Comparison of ENCODE assay signal across 21 mouse cellular contexts in the genomic region with DNA sequence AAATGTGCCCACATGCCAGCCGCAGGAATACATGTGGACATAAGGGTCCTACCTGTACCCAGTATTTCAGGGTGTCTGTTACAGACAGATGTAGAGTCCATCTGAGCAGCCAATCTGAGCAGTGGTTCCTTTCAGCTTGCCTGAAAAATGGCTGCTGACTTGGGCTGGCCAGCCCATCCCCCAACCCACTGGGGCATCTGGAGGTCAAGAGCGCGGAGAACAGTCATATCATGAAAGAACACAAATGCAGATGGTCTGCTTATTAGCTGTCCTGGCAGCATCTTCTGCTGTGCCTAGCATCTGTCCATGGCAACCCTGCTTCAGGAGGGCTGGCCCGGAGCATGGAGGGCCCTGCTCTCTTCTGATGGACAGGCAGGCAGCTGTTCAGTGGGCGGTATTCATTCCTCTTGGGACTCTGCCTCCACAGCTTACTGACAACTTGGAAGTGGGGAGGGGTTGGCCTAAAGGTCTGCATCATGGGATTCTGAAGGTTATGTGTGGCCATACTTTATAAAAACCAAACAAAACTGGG.
DNase-seq lines count a peak whose midpoint lies in the region; ATAC-seq and TF ChIP-seq lines count a peak whose summit lies in the region.
"Had no signal": no experiment of that assay in that cellular context is flagged by ENCODE, and none has a peak within 500 bp of the region (broad histone marks: within the 10 kb centered on the region; RNA-seq: fewer than 3 reads in every experiment).

No protein-coding gene starts in this region.

- H3K36me3 ChIP-seq in hindbrain, embryonic 12.5 days, result peaks cover 16% of the 10 kb centered on the region; the same call in 1 of the 2 replicates
- 0 out of 2 replicates have a peak, but pooled peaks cover 5% of the 10 kb centered on the region for H3K36me3 ChIP-seq in hindbrain, embryonic 16.5 days (ENCODE audit: control insufficient read depth, insufficient read depth, low read length)
- peaks cover 7% of the 10 kb centered on the region for H3K36me3 ChIP-seq in midbrain, postnatal 0 days (ENCODE audit: insufficient read depth, low read length)
- H3K36me3 ChIP-seq in midbrain, embryonic 14.5 days (ENCODE audit: control insufficient read depth, insufficient read depth, low read length), result peaks cover 4% of the 10 kb centered on the region; the same call in 1 of the 2 replicates
- H3K36me3 ChIP-seq in hindbrain, embryonic 13.5 days, result peaks cover 15% of the 10 kb centered on the region
- H3K36me3 ChIP-seq: limb, embryonic 13.5 days; liver, embryonic 15.5 days; midbrain, embryonic 12.5 days had no signal

- no peak for TF ChIP-seq CTCF in midbrain, postnatal 0 days (IDR thresholded peaks at IDR 0.05)

- peaks cover 22% of the 10 kb centered on the region for H3K4me1 ChIP-seq in hindbrain, embryonic 12.5 days
- peaks cover 5% of the 10 kb centered on the region for H3K4me1 ChIP-seq in hindbrain, embryonic 16.5 days (ENCODE audit: control insufficient read depth, insufficient read depth, low read depth, low read length)
- no peaks in the 10 kb centered on the region for H3K4me1 ChIP-seq in midbrain, postnatal 0 days (ENCODE audit: insufficient read depth, low read length)
- H3K4me1 ChIP-seq in midbrain, embryonic 14.5 days (ENCODE audit: control insufficient read depth, insufficient read depth, low read length), result no peaks in the 10 kb centered on the region
- peaks cover 36% of the 10 kb centered on the region for H3K4me1 ChIP-seq in hindbrain, embryonic 13.5 days (replicated peaks)
- H3K4me1 ChIP-seq: limb, embryonic 13.5 days; liver, embryonic 15.5 days had no signal

- 61% methylated on average over 5 of the region's 5 CpGs for WGBS in hindbrain, embryonic 12.5 days
- WGBS in hindbrain, embryonic 16.5 days, result 66% methylated on average over 5 of the region's 5 CpGs
- WGBS in midbrain, postnatal 0 days, result 77% methylated on average over 5 of the region's 5 CpGs
- 75% methylated on average over 5 of the region's 5 CpGs for WGBS in midbrain, embryonic 14.5 days
- WGBS in hindbrain, embryonic 13.5 days, result 48% methylated on average over 5 of the region's 5 CpGs

- 0 out of 2 replicates have a peak, but pooled peaks have one; percentile 27 for ATAC-seq in hindbrain, embryonic 12.5 days (ENCODE audit: low FRiP score)
- ATAC-seq in hindbrain, embryonic 16.5 days, result no peak
- no peak for ATAC-seq in midbrain, postnatal 0 days (ENCODE audit: low FRiP score)
- no peak for ATAC-seq in midbrain, embryonic 14.5 days (ENCODE audit: low FRiP score, low TSS enrichment)
- no peak for ATAC-seq in hindbrain, embryonic 13.5 days (ENCODE audit: low FRiP score)

- H3K27ac ChIP-seq in hindbrain, embryonic 12.5 days, result no peak overlapping the region
- H3K27ac ChIP-seq in hindbrain, embryonic 16.5 days (ENCODE audit: low read depth, low read length), result no peak overlapping the region
- no peak overlapping the region for H3K27ac ChIP-seq in midbrain, postnatal 0 days (ENCODE audit: low read depth, low read length)
- no peak overlapping the region for H3K27ac ChIP-seq in midbrain, embryonic 14.5 days (replicated peaks; ENCODE audit: low read depth, low read length)
- H3K27ac ChIP-seq in hindbrain, embryonic 13.5 days, result 0 out of 2 replicates have a peak overlapping the region, but pooled peaks have one; percentile 35
- H3K27ac ChIP-seq: forebrain, embryonic 10.5 days; gastrocnemius, adult 2 months; limb, embryonic 13.5 days; liver, embryonic 15.5 days; macrophage; midbrain, embryonic 12.5 days; neural tube, embryonic 12.5 days had no signal

- H3K9ac ChIP-seq in hindbrain, embryonic 12.5 days, result no peak overlapping the region
- H3K9ac ChIP-seq in hindbrain, embryonic 16.5 days (ENCODE audit: low read depth, low read length), result no peak overlapping the region
- H3K9ac ChIP-seq in midbrain, postnatal 0 days (replicated peaks; ENCODE audit: low read length, poor library complexity, severe bottlenecking), result no peak overlapping the region
- H3K9ac ChIP-seq in midbrain, embryonic 14.5 days (replicated peaks; ENCODE audit: low read length), result no peak overlapping the region
- no peak overlapping the region for H3K9ac ChIP-seq in hindbrain, embryonic 13.5 days
- H3K9ac ChIP-seq: limb, embryonic 13.5 days; liver, embryonic 15.5 days; midbrain, embryonic 12.5 days; neural tube, embryonic 12.5 days had no signal

- no peak overlapping the region for H3K4me3 ChIP-seq in hindbrain, embryonic 12.5 days
- H3K4me3 ChIP-seq in hindbrain, embryonic 16.5 days (ENCODE audit: low read length), result no peak overlapping the region
- H3K4me3 ChIP-seq in midbrain, postnatal 0 days (ENCODE audit: low read depth, low read length), result no peak overlapping the region
- H3K4me3 ChIP-seq in midbrain, embryonic 14.5 days (replicated peaks; ENCODE audit: low read depth, low read length), result no peak overlapping the region
- H3K4me3 ChIP-seq in hindbrain, embryonic 13.5 days, result no peak overlapping the region
- H3K4me3 ChIP-seq: forebrain, embryonic 10.5 days; gastrocnemius, adult 2 months; limb, embryonic 13.5 days; liver, embryonic 15.5 days; midbrain, embryonic 12.5 days; neural tube, embryonic 12.5 days had no signal

- H3K9me3 ChIP-seq in hindbrain, embryonic 12.5 days (replicated peaks), result no peaks in the 10 kb centered on the region
- no peaks in the 10 kb centered on the region for H3K9me3 ChIP-seq in hindbrain, embryonic 16.5 days (ENCODE audit: control insufficient read depth, low read length)
- no peaks in the 10 kb centered on the region for H3K9me3 ChIP-seq in midbrain, postnatal 0 days (ENCODE audit: low read length)
- no peaks in the 10 kb centered on the region for H3K9me3 ChIP-seq in midbrain, embryonic 14.5 days (ENCODE audit: control insufficient read depth, low read length)
- H3K9me3 ChIP-seq in hindbrain, embryonic 13.5 days, result no peaks in the 10 kb centered on the region
- H3K9me3 ChIP-seq: forebrain, embryonic 10.5 days; limb, embryonic 13.5 days; midbrain, embryonic 12.5 days; neural tube, embryonic 12.5 days had no signal

- DNase-seq in midbrain, postnatal 0 days (ENCODE audit: low spot score), result peak; percentile 31
- no peak for DNase-seq in midbrain, embryonic 14.5 days
- peak; percentile 32 for DNase-seq in retina, postnatal 1 day
- no peak for DNase-seq in liver
- DNase-seq: adrenal gland, adult 8-10 months; cerebellum, adult 8-10 months; gastrocnemius, adult 2 months; heart, postnatal 10 days; kidney, postnatal 36 days; right cerebral cortex, postnatal 25 days; thymus, adult 2 months had no signal

- H3K27me3 ChIP-seq in hindbrain, embryonic 12.5 days, result no peaks in the 10 kb centered on the region
- no peaks in the 10 kb centered on the region for H3K27me3 ChIP-seq in hindbrain, embryonic 16.5 days (replicated peaks; ENCODE audit: control insufficient read depth, insufficient read depth, low read length)
- no peaks in the 10 kb centered on the region for H3K27me3 ChIP-seq in midbrain, postnatal 0 days (ENCODE audit: insufficient read depth, low read length)
- no peaks in the 10 kb centered on the region for H3K27me3 ChIP-seq in midbrain, embryonic 14.5 days (ENCODE audit: control insufficient read depth, insufficient read depth, low read length)
- H3K27me3 ChIP-seq in hindbrain, embryonic 13.5 days, result no peaks in the 10 kb centered on the region
- H3K27me3 ChIP-seq: limb, embryonic 13.5 days; liver, embryonic 15.5 days; midbrain, embryonic 12.5 days; neural tube, embryonic 12.5 days had no signal

- no peak overlapping the region for H3K4me2 ChIP-seq in hindbrain, embryonic 12.5 days (replicated peaks)
- H3K4me2 ChIP-seq in hindbrain, embryonic 16.5 days (ENCODE audit: low read length), result no peak overlapping the region
- H3K4me2 ChIP-seq in midbrain, postnatal 0 days (ENCODE audit: low read depth, low read length, poor library complexity, severe bottlenecking), result no peak overlapping the region
- no peak overlapping the region for H3K4me2 ChIP-seq in midbrain, embryonic 14.5 days (ENCODE audit: low read length)
- H3K4me2 ChIP-seq in hindbrain, embryonic 13.5 days, result no peak overlapping the region
- H3K4me2 ChIP-seq: heart, embryonic 11.5 days; limb, embryonic 13.5 days; liver, embryonic 15.5 days; midbrain, embryonic 12.5 days; neural tube, embryonic 12.5 days had no signal

Comparison
In these comparisons a context has a peak if more than half of its experiments do, and no peak if none do; other contexts are left out.
1. DNase-seq: peak in midbrain, postnatal 0 days (single experiment) and retina, postnatal 1 day (single experiment); none in midbrain, embryonic 14.5 days (single experiment) and liver (single experiment).